Comparison of ENCODE assay signal across 24 mouse cellular contexts in the genomic region with DNA sequence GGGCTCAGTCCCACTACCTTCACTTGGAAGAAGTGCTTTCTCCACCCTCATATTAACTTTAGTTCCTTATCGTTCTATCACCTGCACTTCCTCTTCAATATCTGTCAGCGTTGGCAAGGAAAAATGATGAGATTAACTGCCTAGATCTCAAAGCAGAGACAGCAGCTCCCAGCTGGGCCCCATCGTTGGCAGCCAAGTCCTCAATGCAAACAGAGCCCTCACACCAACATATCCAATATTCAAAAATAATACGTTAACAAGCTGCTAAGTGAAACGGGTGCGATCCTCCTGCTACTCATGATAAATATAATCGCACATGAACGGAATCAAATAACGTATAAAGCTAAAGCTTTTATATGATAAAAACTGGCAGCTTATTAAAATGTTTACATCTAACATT. TPM values are rescaled to one million over a fixed set of nuclear protein-coding genes. Genes with fewer than 3 reads are reported as not detected.
DNase-seq lines count a peak whose midpoint lies in the region; ATAC-seq and TF ChIP-seq lines count a peak whose summit lies in the region.
"Had no signal": no experiment of that assay in that cellular context is flagged by ENCODE, and none has a peak within 500 bp of the region (broad histone marks: within the 10 kb centered on the region; RNA-seq: fewer than 3 reads in every experiment).

No protein-coding gene starts in this region.

- TF ChIP-seq POLR2A in brain, embryonic 14.5 days (IDR thresholded peaks at IDR 0.05; ENCODE audit: borderline replicate concordance, extremely low read depth, insufficient read depth, insufficient read length, poor library complexity, severe bottlenecking): no peak

- no peak overlapping the region for H3K9ac ChIP-seq in forebrain, embryonic 14.5 days (ENCODE audit: low read length)
- H3K9ac ChIP-seq in forebrain, embryonic 13.5 days: no peak overlapping the region
- no peak overlapping the region for H3K9ac ChIP-seq in forebrain, embryonic 16.5 days (replicated peaks; ENCODE audit: low read depth, low read length)
- no peak overlapping the region for H3K9ac ChIP-seq in forebrain, embryonic 12.5 days
- H3K9ac ChIP-seq in lung, embryonic 14.5 days: no peak overlapping the region
- H3K9ac ChIP-seq: embryonic facial prominence, embryonic 13.5 days; embryonic facial prominence, embryonic 15.5 days had no signal

- peak overlapping the region; percentile 39; the same call in 1 of the 2 replicates for H3K27ac ChIP-seq in forebrain, embryonic 14.5 days (ENCODE audit: low read depth, low read length)
- no peak overlapping the region for H3K27ac ChIP-seq in forebrain, embryonic 13.5 days
- peak overlapping the region; percentile 50 for H3K27ac ChIP-seq in forebrain, embryonic 16.5 days (ENCODE audit: low read length)
- no peak overlapping the region for H3K27ac ChIP-seq in forebrain, embryonic 12.5 days
- no peak overlapping the region for H3K27ac ChIP-seq in lung, embryonic 14.5 days (ENCODE audit: low read depth)
- H3K27ac ChIP-seq: embryonic facial prominence, embryonic 13.5 days; embryonic facial prominence, embryonic 15.5 days had no signal

- no peaks in the 10 kb centered on the region for H3K36me3 ChIP-seq in forebrain, embryonic 14.5 days (ENCODE audit: control insufficient read depth, insufficient read depth, low read length)
- H3K36me3 ChIP-seq in forebrain, embryonic 13.5 days (ENCODE audit: poor library complexity, severe bottlenecking): no peaks in the 10 kb centered on the region
- no peaks in the 10 kb centered on the region for H3K36me3 ChIP-seq in forebrain, embryonic 16.5 days (ENCODE audit: control insufficient read depth, insufficient read depth)
- H3K36me3 ChIP-seq in forebrain, embryonic 12.5 days (replicated peaks): no peaks in the 10 kb centered on the region
- H3K36me3 ChIP-seq in lung, embryonic 14.5 days (ENCODE audit: insufficient read depth): no peaks in the 10 kb centered on the region
- H3K36me3 ChIP-seq: embryonic facial prominence, embryonic 13.5 days; embryonic facial prominence, embryonic 15.5 days; G1E had no signal

- DNase-seq in forebrain, embryonic 14.5 days (ENCODE audit: low spot score): peak; percentile 63
- DNase-seq in lung, embryonic 14.5 days: peak; percentile 24
- no peak for DNase-seq in lung, postnatal 36 days
- peak; percentile 82 for DNase-seq in brain, embryonic 14.5 days (ENCODE audit: low read depth)
- no peak for DNase-seq in spleen, postnatal 10 days (ENCODE audit: low spot score in 2 of 2)
- DNase-seq: adrenal gland, postnatal 10 days; adrenal gland, postnatal 25 days; B cell, adult 2 months; cerebellum, adult 11 months; cerebellum, adult 18-20 months; cerebellum, adult 8-10 months; cerebellum, adult 9-11 months; cerebellum, postnatal 14 days; cerebellum, postnatal 36 days; embryo, embryonic 11 days had no signal

- WGBS in forebrain, embryonic 14.5 days: 65% methylated on average over 9 of the region's 9 CpGs
- WGBS in forebrain, embryonic 13.5 days: 83% methylated on average over 9 of the region's 9 CpGs
- 63% methylated on average over 9 of the region's 9 CpGs for WGBS in forebrain, embryonic 16.5 days
- WGBS in forebrain, embryonic 12.5 days: 90% methylated on average over 9 of the region's 9 CpGs
- WGBS in lung, embryonic 14.5 days: 45% methylated on average over 9 of the region's 9 CpGs

- no peaks in the 10 kb centered on the region for H3K9me3 ChIP-seq in forebrain, embryonic 14.5 days (replicated peaks; ENCODE audit: control insufficient read depth, low read length)
- no peaks in the 10 kb centered on the region for H3K9me3 ChIP-seq in forebrain, embryonic 13.5 days (replicated peaks)
- H3K9me3 ChIP-seq in forebrain, embryonic 16.5 days (ENCODE audit: control insufficient read depth, low read length): no peaks in the 10 kb centered on the region
- no peaks in the 10 kb centered on the region for H3K9me3 ChIP-seq in forebrain, embryonic 12.5 days
- H3K9me3 ChIP-seq in lung, embryonic 14.5 days (ENCODE audit: low read depth, low read length): no peaks in the 10 kb centered on the region
- H3K9me3 ChIP-seq: embryonic facial prominence, embryonic 13.5 days; embryonic facial prominence, embryonic 15.5 days; G1E had no signal

- H3K4me3 ChIP-seq in forebrain, embryonic 14.5 days (ENCODE audit: low read depth, low read length): no peak overlapping the region
- no peak overlapping the region for H3K4me3 ChIP-seq in forebrain, embryonic 13.5 days
- no peak overlapping the region for H3K4me3 ChIP-seq in forebrain, embryonic 16.5 days (replicated peaks; ENCODE audit: low read length)
- H3K4me3 ChIP-seq in forebrain, embryonic 12.5 days (replicated peaks): no peak overlapping the region
- no peak overlapping the region for H3K4me3 ChIP-seq in lung, embryonic 14.5 days (ENCODE audit: low read depth, low read length)
- H3K4me3 ChIP-seq: embryonic facial prominence, embryonic 13.5 days; embryonic facial prominence, embryonic 15.5 days; erythroblast, embryonic 14.5 days had no signal

- no peaks in the 10 kb centered on the region for H3K27me3 ChIP-seq in forebrain, embryonic 14.5 days (replicated peaks; ENCODE audit: control insufficient read depth, insufficient read depth, low read length)
- H3K27me3 ChIP-seq in forebrain, embryonic 13.5 days: no peaks in the 10 kb centered on the region
- H3K27me3 ChIP-seq in forebrain, embryonic 16.5 days (replicated peaks; ENCODE audit: control insufficient read depth, insufficient read depth, low read length): no peaks in the 10 kb centered on the region
- no peaks in the 10 kb centered on the region for H3K27me3 ChIP-seq in forebrain, embryonic 12.5 days
- no peaks in the 10 kb centered on the region for H3K27me3 ChIP-seq in lung, embryonic 14.5 days (ENCODE audit: insufficient read depth, low read length)
- H3K27me3 ChIP-seq: CH12.LX; embryonic facial prominence, embryonic 13.5 days; embryonic facial prominence, embryonic 15.5 days had no signal

- no peak overlapping the region for H3K4me2 ChIP-seq in forebrain, embryonic 14.5 days (ENCODE audit: low read length)
- no peak overlapping the region for H3K4me2 ChIP-seq in forebrain, embryonic 13.5 days
- H3K4me2 ChIP-seq in forebrain, embryonic 16.5 days (ENCODE audit: low read length): no peak overlapping the region
- no peak overlapping the region for H3K4me2 ChIP-seq in forebrain, embryonic 12.5 days
- no peak overlapping the region for H3K4me2 ChIP-seq in lung, embryonic 14.5 days
- H3K4me2 ChIP-seq: embryonic facial prominence, embryonic 13.5 days; embryonic facial prominence, embryonic 15.5 days had no signal

- peak; percentile 58; the same call in 1 of the 2 replicates for ATAC-seq in forebrain, embryonic 14.5 days
- no peak for ATAC-seq in forebrain, embryonic 13.5 days
- peak; percentile 62 for ATAC-seq in forebrain, embryonic 16.5 days
- no peak for ATAC-seq in forebrain, embryonic 12.5 days (ENCODE audit: low FRiP score)
- no peak for ATAC-seq in lung, embryonic 14.5 days (ENCODE audit: insufficient read depth)
- ATAC-seq: CD4-positive, CD25-positive, alpha-beta regulatory T cell, adult 4 months had no signal

- H3K4me1 ChIP-seq in forebrain, embryonic 14.5 days (ENCODE audit: control insufficient read depth, insufficient read depth, low read length): no peaks in the 10 kb centered on the region
- no peaks in the 10 kb centered on the region for H3K4me1 ChIP-seq in forebrain, embryonic 13.5 days
- no peaks in the 10 kb centered on the region for H3K4me1 ChIP-seq in forebrain, embryonic 16.5 days (replicated peaks; ENCODE audit: control insufficient read depth, insufficient read depth, low read length)
- H3K4me1 ChIP-seq in forebrain, embryonic 12.5 days: no peaks in the 10 kb centered on the region
- 0 out of 2 replicates have a peak, but pooled peaks cover 3% of the 10 kb centered on the region for H3K4me1 ChIP-seq in lung, embryonic 14.5 days (ENCODE audit: insufficient read depth)
- H3K4me1 ChIP-seq: embryonic facial prominence, embryonic 13.5 days; embryonic facial prominence, embryonic 15.5 days had no signal

- TF ChIP-seq CTCF in lung, embryonic 14.5 days (IDR thresholded peaks at IDR 0.05; ENCODE audit: low read depth): no peak
- TF ChIP-seq CTCF in brain, embryonic 14.5 days (IDR thresholded peaks at IDR 0.05; ENCODE audit: borderline replicate concordance, extremely low read depth, insufficient read depth, insufficient read length): no peak

RNA-seq across cellular contexts. Expression of a gene that starts 21.6 kb away (rescaled TPM):
- polyA plus RNA-seq in forebrain, embryonic 14.5 days (2014; fragmentation: Nextera tagmentation; extraction: Ambion mirVana): 22.7 and 30.7 TPM in 2 replicates
- polyA plus RNA-seq in forebrain, embryonic 13.5 days (2015; fragmentation: Nextera tagmentation; extraction: Ambion mirVana): 26.9 and 27.2 TPM in 2 replicates
- 20.1 and 23.5 TPM in 2 replicates for polyA plus RNA-seq in forebrain, embryonic 16.5 days (2015; fragmentation: Nextera tagmentation; extraction: Ambion mirVana)
- 21.8 and 23.3 TPM in 2 replicates for polyA plus RNA-seq in forebrain, embryonic 12.5 days (2016; fragmentation: Nextera tagmentation; extraction: Ambion mirVana)
- 25.7 and 28.2 TPM in 2 replicates for polyA plus RNA-seq in lung, embryonic 14.5 days (2014; fragmentation: Nextera tagmentation; extraction: Ambion mirVana)
- 23.4 and 31.6 TPM in 2 replicates for polyA plus RNA-seq in brain, embryonic 14.5 days (2012; rRNA removed)

RNA-seq across cellular contexts. Expression of a gene that starts 47.5 kb away (rescaled TPM):
- polyA plus RNA-seq in forebrain, embryonic 14.5 days (2014; fragmentation: Nextera tagmentation; extraction: Ambion mirVana): 46.8 and 55.4 TPM in 2 replicates
- 57.2 and 59.8 TPM in 2 replicates for polyA plus RNA-seq in forebrain, embryonic 13.5 days (2015; fragmentation: Nextera tagmentation; extraction: Ambion mirVana)
- polyA plus RNA-seq in forebrain, embryonic 16.5 days (2015; fragmentation: Nextera tagmentation; extraction: Ambion mirVana): 58.3 and 60.4 TPM in 2 replicates
- 61.6 and 63.1 TPM in 2 replicates for polyA plus RNA-seq in forebrain, embryonic 12.5 days (2016; fragmentation: Nextera tagmentation; extraction: Ambion mirVana)
- polyA plus RNA-seq in lung, embryonic 14.5 days (2014; fragmentation: Nextera tagmentation; extraction: Ambion mirVana): 29.5 and 34.4 TPM in 2 replicates
- 57.3 and 72.7 TPM in 2 replicates for polyA plus RNA-seq in brain, embryonic 14.5 days (2012; rRNA removed)

RNA-seq across cellular contexts. Expression of a gene that starts 50.3 kb away (rescaled TPM):
- polyA plus RNA-seq in forebrain, embryonic 14.5 days (2014; fragmentation: Nextera tagmentation; extraction: Ambion mirVana): 5.9 and 8.0 TPM in 2 replicates
- 20.4 and 20.6 TPM in 2 replicates for polyA plus RNA-seq in forebrain, embryonic 13.5 days (2015; fragmentation: Nextera tagmentation; extraction: Ambion mirVana)
- 18.6 and 19.1 TPM in 2 replicates for polyA plus RNA-seq in forebrain, embryonic 16.5 days (2015; fragmentation: Nextera tagmentation; extraction: Ambion mirVana)
- 27.1 and 27.9 TPM in 2 replicates for polyA plus RNA-seq in forebrain, embryonic 12.5 days (2016; fragmentation: Nextera tagmentation; extraction: Ambion mirVana)
- 22.6 and 28.5 TPM in 2 replicates for polyA plus RNA-seq in lung, embryonic 14.5 days (2014; fragmentation: Nextera tagmentation; extraction: Ambion mirVana)
- polyA plus RNA-seq in brain, embryonic 14.5 days (2012; rRNA removed): 34.4 and 34.9 TPM in 2 replicates

Comparison
In these comparisons a context has a peak if more than half of its experiments do, and no peak if none do; other contexts are left out.
1. ATAC-seq: peak in forebrain, embryonic 14.5 days (single experiment) and forebrain, embryonic 16.5 days (single experiment); none in forebrain, embryonic 13.5 days (single experiment), forebrain, embryonic 12.5 days (single experiment) and lung, embryonic 14.5 days (single experiment).
2. DNase-seq: peak in forebrain, embryonic 14.5 days (single experiment), lung, embryonic 14.5 days (single experiment) and brain, embryonic 14.5 days (single experiment); none in lung, postnatal 36 days (single experiment) and spleen, postnatal 10 days (0 of 2).
3. H3K27ac ChIP-seq: peak in forebrain, embryonic 14.5 days (single experiment) and forebrain, embryonic 16.5 days (single experiment); none in forebrain, embryonic 13.5 days (single experiment), forebrain, embryonic 12.5 days (single experiment) and lung, embryonic 14.5 days (single experiment).